In genomic region chr3:88510421-88511289, GRCm38 (mm10) we compare ENCODE assay signal across 8 mouse cellular contexts. TPM values are rescaled to one million over a fixed set of nuclear protein-coding genes. Genes with fewer than 3 reads are reported as not detected.
DNase-seq lines count a peak whose midpoint lies in the region; ATAC-seq and TF ChIP-seq lines count a peak whose summit lies in the region.

No protein-coding gene starts in this region.

- peak in 1 of 2 experiments; percentile 31; a peak in 1 of 4 replicates for TF ChIP-seq EP300 in MEL (IDR thresholded peaks at IDR 0.05; ENCODE audit: low read depth in 1 of 2, low read length in 2 of 2)

- H3K9ac ChIP-seq in heart, embryonic 12.5 days, result peak overlapping the region; percentile 71
- H3K9ac ChIP-seq in MEL (ENCODE audit: control insufficient read depth, low read depth, low read length, poor library complexity, severe bottlenecking), result peak overlapping the region; percentile 41
- peak overlapping the region; percentile 59 for H3K9ac ChIP-seq in hindbrain, embryonic 12.5 days
- H3K9ac ChIP-seq in midbrain, embryonic 14.5 days (replicated peaks; ENCODE audit: low read length), result peak overlapping the region; percentile 50; the same call in 1 of the 2 replicates

- no peak for ATAC-seq in heart, embryonic 12.5 days (ENCODE audit: insufficient number of reproducible peaks, low FRiP score)
- ATAC-seq in hindbrain, embryonic 12.5 days (ENCODE audit: low FRiP score), result no peak
- ATAC-seq in midbrain, embryonic 14.5 days (ENCODE audit: low FRiP score, low TSS enrichment), result no peak; the same call in 1 of the 2 replicates

- H3K4me1 ChIP-seq in heart, embryonic 12.5 days (replicated peaks), result peaks cover 49% of the 10 kb centered on the region
- H3K4me1 ChIP-seq in MEL (ENCODE audit: control insufficient read depth in 1 of 2, insufficient read depth in 2 of 2, low read length in 2 of 2), result peaks cover 26 to 64% of the 10 kb centered on the region in 2 experiments
- H3K4me1 ChIP-seq in hindbrain, embryonic 12.5 days, result peaks cover 44% of the 10 kb centered on the region
- H3K4me1 ChIP-seq in midbrain, embryonic 14.5 days (ENCODE audit: control insufficient read depth, insufficient read depth, low read length), result peaks cover 30% of the 10 kb centered on the region

- no peaks in the 10 kb centered on the region for H3K36me3 ChIP-seq in heart, embryonic 12.5 days
- H3K36me3 ChIP-seq in MEL (ENCODE audit: control insufficient read depth in 1 of 2, insufficient read depth in 2 of 2, low read length in 2 of 2), result peaks cover 0 to 54% of the 10 kb centered on the region in 2 experiments; a peak in 2 of 4 replicates
- H3K36me3 ChIP-seq in hindbrain, embryonic 12.5 days, result no peaks in the 10 kb centered on the region
- no peaks in the 10 kb centered on the region for H3K36me3 ChIP-seq in midbrain, embryonic 14.5 days (ENCODE audit: control insufficient read depth, insufficient read depth, low read length)

- TF ChIP-seq CTCF in MEL (IDR thresholded peaks at IDR 0.05 in 2 of 3, conservative IDR thresholded peaks at IDR 0.05 in 1 of 3; ENCODE audit: control insufficient read depth in 1 of 3, insufficient read depth in 1 of 3, low read depth in 2 of 3, low read length in 3 of 3, poor library complexity in 1 of 3, severe bottlenecking in 1 of 3), result no peak

- no peak for TF ChIP-seq RAD21 in MEL (IDR thresholded peaks at IDR 0.05; ENCODE audit: low read depth, low read length)

- H3K27ac ChIP-seq in heart, embryonic 12.5 days (ENCODE audit: poor library complexity, severe bottlenecking), result peak overlapping the region; percentile 88
- peak overlapping the region; percentile 98 for H3K27ac ChIP-seq in MEL (ENCODE audit: control insufficient read depth, low read depth, low read length)
- H3K27ac ChIP-seq in hindbrain, embryonic 12.5 days, result peak overlapping the region; percentile 91
- peak overlapping the region; percentile 83 for H3K27ac ChIP-seq in midbrain, embryonic 14.5 days (replicated peaks; ENCODE audit: low read depth, low read length)

- no peak; a peak in 2 of 4 replicates for TF ChIP-seq POLR2A in MEL (IDR thresholded peaks at IDR 0.05; ENCODE audit: control insufficient read depth in 1 of 2, insufficient read depth in 1 of 2, low read depth in 1 of 2, low read length in 2 of 2, poor library complexity in 1 of 2)

- H3K4me2 ChIP-seq in heart, embryonic 12.5 days, result peak overlapping the region; percentile 70
- peak overlapping the region; percentile 56 for H3K4me2 ChIP-seq in hindbrain, embryonic 12.5 days (replicated peaks)
- peak overlapping the region; percentile 57 for H3K4me2 ChIP-seq in midbrain, embryonic 14.5 days (ENCODE audit: low read length)

- H3K4me3 ChIP-seq in heart, embryonic 12.5 days, result peak overlapping the region; percentile 48
- H3K4me3 ChIP-seq in MEL (ENCODE audit: control insufficient read depth in 1 of 2, insufficient read depth in 1 of 2, low read depth in 2 of 2, low read length in 2 of 2), result peak overlapping the region; percentile 39 to 73
- H3K4me3 ChIP-seq in hindbrain, embryonic 12.5 days, result peak overlapping the region; percentile 31
- H3K4me3 ChIP-seq in midbrain, embryonic 14.5 days (replicated peaks; ENCODE audit: low read depth, low read length), result peak overlapping the region; percentile 36

- H3K27me3 ChIP-seq in heart, embryonic 12.5 days (replicated peaks), result no peaks in the 10 kb centered on the region
- no peaks in the 10 kb centered on the region for H3K27me3 ChIP-seq in MEL (ENCODE audit: control insufficient read depth in 1 of 2, insufficient read depth in 2 of 2, low read length in 2 of 2)
- no peaks in the 10 kb centered on the region for H3K27me3 ChIP-seq in hindbrain, embryonic 12.5 days
- no peaks in the 10 kb centered on the region for H3K27me3 ChIP-seq in midbrain, embryonic 14.5 days (ENCODE audit: control insufficient read depth, insufficient read depth, low read length)

- 52% methylated on average over 13 of the region's 13 CpGs for WGBS in heart, embryonic 12.5 days
- 56% methylated on average over 13 of the region's 13 CpGs for WGBS in hindbrain, embryonic 12.5 days
- 51% methylated on average over 13 of the region's 13 CpGs for WGBS in midbrain, embryonic 14.5 days

- no peak for DNase-seq in heart, adult 9 months (ENCODE audit: low spot score in 2 of 2)
- DNase-seq in MEL (ENCODE audit: low read depth, low spot score), result peak; percentile 62
- no peak for DNase-seq in midbrain, embryonic 14.5 days
- no peak for DNase-seq in ovary, postnatal 36 days (ENCODE audit: low spot score)
- DNase-seq in urinary bladder, adult 18-20 months (ENCODE audit: low spot score in 2 of 2), result no peak
- no peak for DNase-seq in testis, postnatal 14 days (ENCODE audit: low spot score)

- no peaks in the 10 kb centered on the region for H3K9me3 ChIP-seq in heart, embryonic 12.5 days (replicated peaks)
- no peaks in the 10 kb centered on the region for H3K9me3 ChIP-seq in MEL (replicated peaks; ENCODE audit: insufficient read depth, low read length)
- H3K9me3 ChIP-seq in hindbrain, embryonic 12.5 days (replicated peaks), result no peaks in the 10 kb centered on the region
- no peaks in the 10 kb centered on the region for H3K9me3 ChIP-seq in midbrain, embryonic 14.5 days (ENCODE audit: control insufficient read depth, low read length)

- H3K79me2 ChIP-seq in MEL (ENCODE audit: control insufficient read depth, insufficient read depth, low read length, poor library complexity), result peaks cover 1% of the 10 kb centered on the region; the same call in 1 of the 2 replicates

TF ChIP-seq in MEL, 35 proteins besides CTCF, POLR2A, EP300 and RAD21 (continues in another document):
- TF ChIP-seq CHD2 (IDR thresholded peaks at IDR 0.05; ENCODE audit: low read length) (no peak), USF2 (IDR thresholded peaks at IDR 0.05; ENCODE audit: borderline replicate concordance in 1 of 2, insufficient read depth in 1 of 2, low read depth in 1 of 2, low read length in 2 of 2) (no peak), ZNF384 (IDR thresholded peaks at IDR 0.05; ENCODE audit: low read depth, low read length) (peak; percentile 85), SMC3 (IDR thresholded peaks at IDR 0.05; ENCODE audit: low read depth, low read length) (no peak), MAZ (IDR thresholded peaks at IDR 0.05; ENCODE audit: low read depth, low read length) (no peak), MYC (IDR thresholded peaks at IDR 0.05; ENCODE audit: low read depth, low read length) (no peak; the same call in 1 of the 2 replicates), GABPA (IDR thresholded peaks at IDR 0.05; ENCODE audit: low read depth, low read length) (no peak), MEF2A (IDR thresholded peaks at IDR 0.05; ENCODE audit: extremely low read depth, insufficient replicate concordance, low read depth, low read length, poor library complexity, severe bottlenecking) (no peak), ETS1 (IDR thresholded peaks at IDR 0.05; ENCODE audit: low read depth, low read length) (peak; percentile 12; the same call in 1 of the 2 replicates), SIN3A (IDR thresholded peaks at IDR 0.05; ENCODE audit: low read length) (peak; percentile 68; the same call in 1 of the 2 replicates), ZMIZ1 (IDR thresholded peaks at IDR 0.05; ENCODE audit: low read depth, low read length) (no peak), NRF1 (IDR thresholded peaks at IDR 0.05; ENCODE audit: insufficient read depth, low read depth, low read length, poor library complexity, severe bottlenecking) (no peak)

RNA-seq across cellular contexts. Expression of gene Lmna, which starts 0.9 kb away (rescaled TPM):
- 108 and 113 TPM in 2 replicates for polyA plus RNA-seq in heart, embryonic 12.5 days (2016; fragmentation: Nextera tagmentation; extraction: Ambion mirVana)
- total RNA-seq in MEL (2012; rRNA removed), result 388 and 394 TPM in 2 replicates
- 100 to 1,000 TPM; 128 to 302 TPM for polyA plus RNA-seq in MEL (2012; ENCODE audit: insufficient read depth in 1 of 2, insufficient read length in 2 of 2, low read depth in 1 of 2, low replicate concordance in 2 of 2, missing spikeins in 1 of 2)
- polyA plus RNA-seq in hindbrain, embryonic 12.5 days (2016; fragmentation: Nextera tagmentation; extraction: Ambion mirVana), result 48.9 and 61.6 TPM in 2 replicates
- 31.0 and 34.3 TPM in 2 replicates for polyA plus RNA-seq in midbrain, embryonic 14.5 days (2014; fragmentation: Nextera tagmentation; extraction: Ambion mirVana)

RNA-seq across cellular contexts. Expression of gene Mex3a, which starts 21.5 kb away (rescaled TPM):
- 11.8 and 13.9 TPM in 2 replicates for polyA plus RNA-seq in heart, embryonic 12.5 days (2016; fragmentation: Nextera tagmentation; extraction: Ambion mirVana)
- 4.3 and 5.5 TPM in 2 replicates for total RNA-seq in MEL (2012; rRNA removed)
- polyA plus RNA-seq in MEL (2012; ENCODE audit: insufficient read depth in 1 of 2, insufficient read length in 2 of 2, low read depth in 1 of 2, low replicate concordance in 2 of 2, missing spikeins in 1 of 2), result 10 to 100 TPM in 1 of 2 experiments, not detected in 1; 10.1 TPM
- 44.2 and 44.5 TPM in 2 replicates for polyA plus RNA-seq in hindbrain, embryonic 12.5 days (2016; fragmentation: Nextera tagmentation; extraction: Ambion mirVana)
- polyA plus RNA-seq in midbrain, embryonic 14.5 days (2014; fragmentation: Nextera tagmentation; extraction: Ambion mirVana), result 50.8 and 51.8 TPM in 2 replicates

RNA-seq across cellular contexts. Expression of gene Rab25, which starts 37.4 kb away (rescaled TPM):
- 0.55 TPM in 1 of 2 replicates, not detected in the other for polyA plus RNA-seq in heart, embryonic 12.5 days (2016; fragmentation: Nextera tagmentation; extraction: Ambion mirVana)
- total RNA-seq in MEL (2012; rRNA removed), result 0.75 and 0.96 TPM in 2 replicates
- polyA plus RNA-seq in MEL (2012; ENCODE audit: insufficient read depth in 1 of 2, insufficient read length in 2 of 2, low read depth in 1 of 2, low replicate concordance in 2 of 2, missing spikeins in 1 of 2), result 1 to 10 TPM in 1 of 2 experiments, not detected in 1; 1.9 TPM
- 1.5 and 2.4 TPM in 2 replicates for polyA plus RNA-seq in hindbrain, embryonic 12.5 days (2016; fragmentation: Nextera tagmentation; extraction: Ambion mirVana)
- not detected in 2 replicates for polyA plus RNA-seq in midbrain, embryonic 14.5 days (2014; fragmentation: Nextera tagmentation; extraction: Ambion mirVana)

RNA-seq across cellular contexts. Expression of gene Lamtor2, which starts 42.2 kb away (rescaled TPM):
- 108 and 114 TPM in 2 replicates for polyA plus RNA-seq in heart, embryonic 12.5 days (2016; fragmentation: Nextera tagmentation; extraction: Ambion mirVana)
- total RNA-seq in MEL (2012; rRNA removed), result 125 and 127 TPM in 2 replicates
- 100 to 1,000 TPM in 1 of 2 experiments, not detected in 1; 188 TPM for polyA plus RNA-seq in MEL (2012; ENCODE audit: insufficient read depth in 1 of 2, insufficient read length in 2 of 2, low read depth in 1 of 2, low replicate concordance in 2 of 2, missing spikeins in 1 of 2)
- 124 and 140 TPM in 2 replicates for polyA plus RNA-seq in hindbrain, embryonic 12.5 days (2016; fragmentation: Nextera tagmentation; extraction: Ambion mirVana)
- polyA plus RNA-seq in midbrain, embryonic 14.5 days (2014; fragmentation: Nextera tagmentation; extraction: Ambion mirVana), result 93.4 and 154 TPM in 2 replicates

RNA-seq across cellular contexts. Expression of gene Ubqln4, which starts 42.9 kb away (rescaled TPM):
- 46.5 and 47.9 TPM in 2 replicates for polyA plus RNA-seq in heart, embryonic 12.5 days (2016; fragmentation: Nextera tagmentation; extraction: Ambion mirVana)
- total RNA-seq in MEL (2012; rRNA removed), result 73.0 and 83.0 TPM in 2 replicates
- 100 to 1,000 TPM in 1 of 2 experiments, 10 to 100 TPM in 1; 43.6 to 171 TPM for polyA plus RNA-seq in MEL (2012; ENCODE audit: insufficient read depth in 1 of 2, insufficient read length in 2 of 2, low read depth in 1 of 2, low replicate concordance in 2 of 2, missing spikeins in 1 of 2)
- polyA plus RNA-seq in hindbrain, embryonic 12.5 days (2016; fragmentation: Nextera tagmentation; extraction: Ambion mirVana), result 59.4 and 60.7 TPM in 2 replicates
- polyA plus RNA-seq in midbrain, embryonic 14.5 days (2014; fragmentation: Nextera tagmentation; extraction: Ambion mirVana), result 42.4 and 47.8 TPM in 2 replicates
